Mouse (Mus musculus) testis, adult 2 months (tissue): ENCODE results near the gene Gm42715.

Source experiments
- CTCF ChIP-seq: fragments of 200-500 bp; IDR thresholded peaks from 2 replicates; pipeline ENCODE4 v1.5.1; 2012; ENCODE audit warnings: low read depth, mild to moderate bottlenecking, inconsistent platforms, low read length, moderate library complexity; ENCODE audit not compliant: control insufficient read depth, insufficient read depth, insufficient replicate concordance
- POLR2A ChIP-seq: fragments of 200-500 bp; IDR thresholded peaks from 2 replicates; pipeline ENCODE4 v1.6.1; 2012; ENCODE audit warnings: low read depth, mild to moderate bottlenecking, inconsistent platforms, low read length, moderate library complexity; ENCODE audit not compliant: control insufficient read depth

DNA sequence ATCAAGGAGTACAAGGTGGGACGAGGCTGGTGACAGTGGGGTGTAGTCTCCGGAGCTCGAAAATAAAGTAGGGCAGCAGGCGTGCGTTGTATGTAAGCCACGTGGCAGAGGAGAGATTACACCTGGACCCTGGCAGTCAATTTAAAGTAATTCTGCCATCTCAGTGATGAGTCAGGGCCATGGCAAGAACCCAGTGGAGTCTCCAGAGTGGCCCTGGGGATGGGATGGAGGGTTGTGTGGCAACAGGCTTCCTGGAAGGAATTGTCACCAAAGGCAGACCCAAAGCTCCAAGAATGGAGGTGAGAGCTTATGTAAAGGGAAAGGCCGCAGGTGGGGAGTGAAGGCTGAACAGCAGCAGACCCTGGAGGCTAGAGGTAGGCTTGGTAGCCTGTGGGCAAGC, 81.2 kb downstream of the Gm42715 start:
- TF ChIP-seq CTCF: no peak
- no peak for TF ChIP-seq POLR2A
